Mouse (Mus musculus) cerebellum, postnatal 4 days (tissue): Measurements from ENCODE around the gene Hbs1l.
"Not testable (repeated sequence)": the region's sequence is repeated elsewhere in the genome, so short reads cannot be mapped to it uniquely, and the experiment has no call there.

Experiments used
- DNase-seq, 2 experiments: peaks; one replicate each; pipeline ENCODE4 v3.0.0; 2022; ENCODE audit warnings: low spot score in 2 of 2, mixed read lengths in 1 of 2

Gene Hbs1l

DNA sequence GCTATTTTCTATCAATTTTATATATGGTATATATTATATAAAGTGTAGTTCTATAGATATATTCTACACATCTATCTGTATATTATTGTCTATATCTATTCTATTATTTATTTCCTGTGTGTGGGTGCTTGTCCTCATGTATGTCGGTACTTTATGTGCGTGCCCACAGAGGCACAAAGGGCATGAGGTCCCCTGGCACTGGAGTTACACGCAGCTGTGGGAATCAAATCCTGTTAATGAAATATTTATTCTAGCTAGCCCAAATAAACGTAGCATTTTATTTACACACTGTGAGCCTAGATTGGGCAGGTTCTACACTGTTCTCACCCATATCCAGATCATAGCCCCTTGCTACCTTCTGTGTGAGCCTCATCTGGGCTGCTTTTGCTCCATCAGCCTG lies 63.3 kb downstream of the Hbs1l start:
- no peak for DNase-seq

DNA sequence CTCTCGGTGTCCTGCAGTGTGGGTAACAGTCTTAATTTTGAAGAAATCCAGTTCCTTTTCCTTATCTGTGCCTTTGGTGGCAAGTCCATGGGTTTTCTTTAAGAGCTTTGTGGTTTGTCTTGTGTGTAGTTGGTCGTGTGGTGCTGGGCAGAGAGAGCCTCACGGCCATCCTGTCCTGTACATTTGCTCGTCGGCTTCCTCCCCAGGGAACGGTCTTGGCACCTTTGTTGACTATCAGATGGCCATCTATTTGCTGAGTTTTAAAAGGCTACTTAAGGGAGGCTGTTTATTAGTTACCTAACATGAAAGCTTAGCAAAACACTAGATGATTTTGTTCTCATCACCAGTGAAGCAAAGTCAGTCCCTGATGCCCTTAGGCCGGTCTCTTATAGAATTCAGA lies 66.1 kb downstream of the Hbs1l start:
- no peak for DNase-seq

DNA sequence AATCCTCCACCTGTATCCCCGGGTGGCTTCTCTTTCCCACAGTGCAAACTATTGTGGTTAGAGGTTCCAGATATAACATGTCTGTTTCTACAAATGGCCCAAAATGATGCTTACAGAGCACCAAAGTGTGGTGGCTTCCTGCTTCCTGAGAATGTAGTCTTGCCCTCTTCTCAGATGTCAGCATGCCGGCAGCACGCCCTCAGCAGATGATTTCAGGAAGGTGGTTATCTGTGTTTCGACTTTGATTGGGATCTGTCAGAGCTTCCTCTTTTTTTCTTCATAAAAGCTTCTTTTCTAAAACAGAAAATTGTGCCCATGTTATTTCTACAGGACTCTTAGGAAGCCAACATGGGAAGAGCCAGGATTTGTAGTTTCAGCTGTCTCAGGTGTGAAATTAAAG lies 67.5 kb downstream of the Hbs1l start:
- no peak for DNase-seq

DNA sequence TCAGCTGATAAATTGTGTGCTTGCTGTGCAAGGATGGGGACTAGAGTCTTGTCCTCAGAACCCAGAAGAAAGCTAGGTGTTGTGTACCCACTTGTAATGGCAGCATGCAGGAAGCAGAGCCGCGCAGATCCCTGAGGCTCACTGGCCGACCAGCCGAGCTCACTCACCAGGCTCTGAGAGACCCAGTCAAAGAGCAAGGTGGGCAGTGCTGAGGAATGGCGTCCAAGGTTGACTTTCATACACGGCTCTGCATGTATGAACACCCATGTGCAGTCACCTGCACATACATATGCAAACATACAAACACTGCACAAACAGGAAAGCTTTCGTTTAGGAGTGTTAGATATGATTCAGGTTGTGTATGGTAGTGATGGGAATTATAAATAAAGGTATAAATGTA lies 69.2 kb downstream of the Hbs1l start:
- no peak for DNase-seq

DNA sequence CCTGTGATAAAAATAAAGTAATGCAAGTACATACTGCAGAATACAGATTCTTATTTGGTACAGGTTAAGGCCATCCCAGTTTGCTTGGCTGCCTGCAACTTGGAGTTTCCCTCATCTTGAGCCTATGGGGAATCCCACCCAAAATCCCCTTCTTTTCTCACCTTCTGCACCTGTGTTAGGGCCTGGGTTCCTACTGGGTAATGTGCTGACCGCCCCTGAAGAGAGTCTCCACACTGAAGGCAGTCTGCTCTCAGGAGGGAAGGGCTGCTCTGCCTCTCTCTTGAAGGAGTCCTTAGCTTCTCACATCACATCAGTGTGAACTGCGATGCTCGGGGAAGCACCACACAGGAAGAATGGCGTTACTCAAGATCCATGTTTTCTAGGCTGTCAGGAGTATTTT lies 70.1 kb downstream of the Hbs1l start:
- DNase-seq: no peak

DNA sequence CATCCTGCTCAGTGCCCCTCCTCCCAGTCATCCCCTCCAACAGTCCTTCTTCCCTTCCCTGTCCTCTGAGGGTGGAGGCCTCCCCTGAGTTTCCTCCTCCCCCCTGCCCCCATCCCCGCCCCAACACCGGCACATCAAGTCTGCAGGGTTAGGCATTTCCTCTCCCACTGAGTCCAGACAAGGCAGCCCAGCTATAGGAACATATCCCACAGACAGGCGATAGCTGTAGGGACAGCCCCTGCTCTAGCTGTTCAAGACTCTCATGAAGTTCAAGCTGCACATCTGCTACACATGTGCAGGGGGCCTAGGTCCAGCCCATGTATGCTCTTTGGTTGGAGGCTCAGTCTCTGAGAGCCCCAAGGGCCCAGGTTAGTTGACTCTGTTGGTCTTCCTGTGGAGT lies 70.7 kb downstream of the Hbs1l start:
- DNase-seq: no peak

DNA sequence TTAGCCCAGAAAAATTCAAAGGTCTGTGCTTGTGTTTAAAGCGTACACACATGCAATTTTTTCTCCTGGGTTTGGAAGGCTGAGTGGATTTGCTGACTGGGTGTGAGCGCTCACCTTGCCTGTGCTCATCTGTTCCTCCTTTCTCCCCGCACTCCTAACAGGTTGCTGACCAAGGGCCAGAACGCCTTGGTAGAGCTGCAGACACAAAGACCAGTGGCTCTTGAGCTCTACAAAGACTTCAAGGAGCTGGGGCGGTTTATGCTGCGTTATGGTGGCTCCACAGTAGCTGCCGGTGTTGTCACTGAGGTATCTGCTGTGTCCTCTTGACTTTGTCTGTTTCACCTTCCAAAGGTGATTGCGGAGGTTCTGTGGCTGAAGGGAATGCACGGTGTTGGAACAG lies 71.7 kb downstream of the Hbs1l start:
- no peak for DNase-seq

DNA sequence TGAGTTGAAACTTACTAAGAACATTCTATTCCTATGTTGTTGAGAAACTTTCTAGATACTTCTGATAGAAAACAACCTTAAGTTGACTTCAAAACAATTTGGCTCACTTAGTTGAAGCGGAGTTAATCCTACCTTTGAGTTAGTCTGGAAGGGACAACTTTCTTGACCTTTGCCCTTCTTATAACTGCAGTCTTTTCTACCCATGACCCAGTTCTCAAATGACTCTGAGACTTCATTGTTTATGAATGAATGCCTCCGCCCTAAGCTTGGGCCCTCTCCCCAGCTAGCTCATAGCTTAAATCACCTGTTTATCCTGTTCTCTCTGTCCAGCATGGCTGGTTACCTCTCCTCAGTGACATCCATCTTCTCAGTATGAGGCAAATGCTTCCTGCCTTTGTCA lies 73.8 kb downstream of the Hbs1l start:
- DNase-seq: no peak

DNA sequence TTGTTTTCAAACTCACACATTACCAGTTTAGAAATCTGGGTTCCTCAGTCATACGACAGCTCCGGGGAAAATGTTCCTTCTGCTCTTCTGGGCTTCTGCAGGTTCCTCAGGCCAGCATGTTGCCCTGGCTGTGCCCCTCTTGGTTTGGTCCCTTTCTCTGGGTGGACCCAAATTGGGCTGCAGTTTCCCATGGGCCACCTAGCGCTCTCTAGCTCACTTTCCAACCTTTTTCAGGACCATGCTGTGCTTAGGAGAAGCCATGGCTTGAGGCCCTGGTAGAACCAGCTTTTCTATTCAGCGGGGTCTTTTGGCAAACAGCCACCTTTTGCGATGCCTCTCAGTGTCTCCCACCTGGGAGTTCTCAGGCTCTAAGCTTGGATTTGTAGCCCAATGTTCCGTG lies 76.5 kb downstream of the Hbs1l start:
- no peak for DNase-seq

DNA sequence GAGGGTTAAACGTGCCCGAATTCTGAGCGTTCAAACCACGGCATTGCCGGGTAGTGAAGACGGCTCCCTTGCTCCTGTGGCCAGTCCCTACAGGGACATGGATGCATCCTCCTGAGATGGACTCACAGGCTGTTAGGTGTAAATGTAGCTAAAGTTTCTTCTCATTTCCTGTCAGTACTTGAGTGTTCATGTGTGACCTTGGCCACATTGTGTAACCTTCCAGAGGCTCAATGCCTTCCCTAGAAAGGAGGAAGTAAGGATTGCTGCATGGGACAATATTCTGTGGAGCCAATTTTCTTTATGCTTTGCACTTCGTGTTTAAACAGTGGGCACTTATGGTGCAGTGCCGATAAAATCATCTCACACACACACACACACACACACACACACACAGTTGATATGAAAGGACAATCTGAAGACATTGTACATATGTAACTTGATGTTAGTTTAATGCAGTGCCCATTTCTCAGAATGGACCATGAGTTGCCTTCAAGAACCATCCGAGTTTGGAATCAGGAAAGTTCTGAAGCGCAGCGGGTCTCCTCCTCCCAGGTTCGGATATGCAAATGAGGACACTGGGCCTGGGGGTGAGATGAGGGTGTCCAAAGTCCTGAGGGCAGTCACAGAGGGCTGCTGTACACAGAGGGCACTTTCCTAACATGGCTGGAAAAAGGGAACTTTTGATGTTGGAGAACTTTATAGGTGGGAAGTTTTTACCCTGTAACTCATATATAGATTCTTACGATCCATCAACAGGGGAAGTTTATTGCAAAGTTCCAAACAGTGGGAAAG lies 81.1 kb downstream of the Hbs1l start, which contains the start of gene Aldh8a1:
Aldh8a1 (plus strand) TSS at position 610 of the 792 bp plus-strand sequence.
- DNase-seq: no peak

DNA sequence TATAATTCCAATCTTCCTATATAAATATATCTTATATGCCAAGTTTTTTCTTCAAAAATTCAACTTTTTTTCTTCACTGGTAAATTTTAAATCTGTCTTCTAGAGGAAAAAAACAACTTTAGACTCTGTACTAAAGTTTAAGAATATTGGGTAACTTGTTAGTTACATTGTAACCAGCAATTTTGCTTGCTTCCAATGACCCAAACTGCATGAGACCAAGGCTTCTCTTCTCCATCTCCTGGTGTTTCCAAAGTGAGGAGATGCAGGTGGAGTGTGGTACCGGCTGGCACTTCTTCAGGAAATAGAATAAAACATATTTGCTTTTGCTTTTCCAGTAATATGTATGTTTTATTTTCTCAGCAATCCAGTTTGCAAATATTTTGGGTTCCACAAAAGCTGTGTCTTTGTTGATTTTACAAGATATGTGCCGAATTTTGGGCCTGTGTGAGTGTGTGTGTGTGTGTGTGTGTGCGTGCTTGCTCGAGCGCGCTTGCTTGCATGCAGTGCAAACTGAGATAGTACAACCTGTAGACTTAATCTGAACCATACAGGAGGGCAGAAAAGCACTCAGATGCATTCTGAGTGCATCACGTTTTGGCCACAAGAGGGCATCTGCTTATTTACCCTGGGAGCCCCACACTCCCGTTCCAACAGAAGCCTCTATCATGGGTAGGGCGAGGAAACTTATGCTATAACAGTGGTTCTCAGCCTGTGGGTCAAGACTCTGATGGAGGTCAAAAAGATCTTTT lies 82.6 kb downstream of the Hbs1l start:
- DNase-seq: no peak

DNA sequence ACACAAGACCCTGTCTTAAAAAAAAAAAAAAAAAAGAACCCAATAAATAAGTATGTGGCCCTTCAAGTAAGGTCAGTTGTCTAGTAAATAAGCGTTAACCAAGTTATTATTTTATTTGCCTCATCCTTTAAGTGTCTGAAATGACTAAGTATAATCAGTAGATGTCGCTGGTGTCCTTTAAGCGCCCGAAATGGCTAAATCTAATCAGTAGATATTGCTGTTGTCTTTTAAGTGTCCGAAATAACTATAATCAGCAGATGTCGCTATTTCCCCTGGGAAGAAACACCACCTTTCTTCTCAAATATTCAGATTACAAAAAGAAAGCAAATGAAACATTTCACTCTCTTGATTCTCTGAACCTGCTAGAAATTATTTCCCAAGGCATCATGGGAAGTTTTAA lies 87.1 kb downstream of the Hbs1l start:
- peak in 1 of 2 experiments; percentile 16 for DNase-seq

DNA sequence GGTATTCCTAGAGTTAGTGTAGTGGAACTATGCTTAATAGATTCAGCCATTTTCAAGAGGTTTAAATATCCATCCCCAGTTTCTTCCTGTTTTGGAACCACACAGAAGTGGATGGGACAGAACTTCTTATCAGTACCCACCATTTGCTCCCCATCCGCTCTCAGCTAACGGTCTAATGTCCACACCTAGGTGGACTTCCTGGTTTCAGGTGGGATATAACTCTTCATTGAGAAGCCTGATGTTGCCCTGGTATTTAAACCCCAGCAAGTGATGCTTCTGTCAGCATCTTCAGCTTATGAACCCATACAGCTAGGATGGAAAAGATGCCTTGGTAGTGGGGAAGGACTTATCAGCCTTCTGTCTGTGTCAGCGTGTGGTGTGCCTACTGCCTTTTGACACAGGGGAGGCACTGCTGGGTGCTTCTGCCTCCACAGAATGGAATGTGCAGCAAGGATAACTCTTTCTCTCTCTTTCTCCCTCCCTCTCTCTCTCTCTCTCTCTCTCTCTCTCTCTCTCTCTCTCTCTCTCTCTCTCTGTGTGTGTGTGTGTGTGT lies 89.4 kb downstream of the Hbs1l start:
- DNase-seq: no peak

DNA sequence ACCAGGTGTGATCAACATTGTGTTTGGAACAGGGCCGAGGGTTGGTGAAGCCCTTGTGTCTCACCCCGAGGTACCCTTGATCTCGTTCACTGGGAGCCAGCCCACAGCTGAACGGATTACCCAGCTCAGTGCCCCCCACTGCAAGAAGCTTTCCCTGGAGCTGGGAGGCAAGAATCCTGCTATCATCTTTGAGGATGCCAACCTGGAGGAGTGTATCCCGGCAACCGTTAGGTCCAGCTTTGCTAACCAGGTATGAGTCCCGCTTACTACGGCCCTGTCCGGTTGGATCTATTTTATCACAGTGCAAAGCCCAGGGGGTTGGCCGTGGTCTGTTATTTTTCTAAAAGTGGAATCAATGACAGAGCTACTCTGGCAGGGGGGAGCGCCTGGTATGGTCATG lies 93.3 kb downstream of the Hbs1l start:
- no peak for DNase-seq

DNA sequence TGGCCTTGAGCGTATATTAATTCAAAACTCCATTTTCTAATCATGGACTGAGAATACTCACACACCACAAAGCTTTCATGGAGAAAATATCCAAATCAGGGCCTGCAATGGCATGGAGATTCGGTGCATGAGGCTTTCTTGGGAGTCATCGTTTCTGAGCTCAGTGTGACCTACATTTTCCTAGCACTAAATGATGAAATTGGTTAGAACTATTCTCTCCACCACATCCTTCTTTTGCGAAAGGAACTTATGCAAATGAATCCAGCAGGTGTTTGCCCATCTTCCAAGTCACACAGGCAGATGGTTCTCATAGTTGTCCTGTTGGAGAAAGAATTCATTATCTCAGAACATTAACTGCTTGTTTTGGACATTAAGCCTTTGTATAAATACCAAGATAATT lies 94.7 kb downstream of the Hbs1l start:
- no peak for DNase-seq

DNA sequence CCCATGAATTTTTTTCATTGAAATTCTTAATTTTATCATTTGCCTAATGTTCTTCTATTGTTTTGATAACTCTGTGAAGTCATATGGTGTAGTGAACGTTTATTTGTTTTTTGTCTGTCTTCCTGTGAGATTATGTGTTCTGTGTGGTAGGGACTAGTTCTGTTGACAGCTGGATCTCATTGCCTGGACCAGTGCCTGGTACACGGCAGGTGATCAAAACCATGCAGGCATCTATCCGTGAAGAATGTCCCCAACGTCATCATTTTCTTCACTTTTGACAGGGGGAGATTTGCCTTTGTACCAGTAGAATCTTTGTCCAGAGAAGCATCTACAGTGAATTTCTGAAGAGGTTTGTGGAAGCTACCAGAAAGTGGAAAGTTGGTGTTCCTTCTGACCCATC lies 95.5 kb downstream of the Hbs1l start:
- DNase-seq: no peak

DNA sequence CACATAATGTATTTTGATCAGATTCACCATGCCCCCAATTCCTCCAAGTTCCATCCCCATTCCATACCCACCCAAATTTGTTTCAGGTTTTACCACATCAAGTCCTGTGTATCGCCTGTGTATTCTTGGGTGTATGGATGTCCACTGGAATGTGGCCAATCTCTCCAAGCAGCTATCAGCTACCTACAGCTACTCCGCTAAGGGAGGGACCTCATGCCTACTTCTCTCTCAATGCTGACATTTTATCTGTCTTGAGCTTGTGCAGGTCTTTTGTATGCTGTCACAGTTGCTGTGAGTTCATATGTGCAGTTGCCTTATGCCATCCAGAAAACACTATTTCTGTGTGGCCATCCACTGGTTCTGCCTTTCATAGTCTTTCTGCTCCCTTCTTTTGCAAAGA lies 97.6 kb downstream of the Hbs1l start:
- no peak for DNase-seq

DNA sequence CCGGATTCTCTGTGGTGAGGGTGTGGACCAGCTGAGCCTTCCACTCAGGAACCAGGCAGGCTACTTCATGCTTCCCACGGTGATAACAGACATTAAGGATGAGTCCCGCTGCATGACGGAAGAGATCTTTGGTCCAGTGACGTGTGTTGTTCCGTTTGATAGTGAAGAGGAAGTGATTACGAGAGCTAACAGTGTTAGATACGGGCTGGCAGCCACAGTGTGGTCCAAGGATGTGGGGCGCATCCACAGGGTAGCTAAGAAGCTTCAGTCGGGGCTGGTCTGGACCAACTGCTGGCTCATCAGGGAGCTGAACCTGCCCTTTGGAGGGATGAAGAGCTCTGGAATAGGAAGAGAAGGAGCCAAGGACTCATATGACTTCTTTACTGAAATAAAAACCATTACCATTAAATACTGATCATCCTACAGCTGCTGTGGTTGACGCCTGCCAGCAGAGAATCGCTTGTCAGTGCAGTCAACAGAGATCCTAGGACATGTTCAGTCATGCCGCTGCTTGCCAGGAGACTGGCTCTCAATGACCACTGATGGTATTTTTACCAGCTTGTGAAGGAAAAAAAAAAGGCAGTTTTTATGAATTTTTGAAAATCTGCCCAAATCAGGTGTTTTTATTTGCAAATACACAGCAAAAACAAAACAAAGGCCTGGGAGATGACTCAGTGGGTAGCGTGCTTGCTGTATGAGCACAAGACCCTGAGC lies 99.8 kb downstream of the Hbs1l start:
- no peak for DNase-seq

DNA sequence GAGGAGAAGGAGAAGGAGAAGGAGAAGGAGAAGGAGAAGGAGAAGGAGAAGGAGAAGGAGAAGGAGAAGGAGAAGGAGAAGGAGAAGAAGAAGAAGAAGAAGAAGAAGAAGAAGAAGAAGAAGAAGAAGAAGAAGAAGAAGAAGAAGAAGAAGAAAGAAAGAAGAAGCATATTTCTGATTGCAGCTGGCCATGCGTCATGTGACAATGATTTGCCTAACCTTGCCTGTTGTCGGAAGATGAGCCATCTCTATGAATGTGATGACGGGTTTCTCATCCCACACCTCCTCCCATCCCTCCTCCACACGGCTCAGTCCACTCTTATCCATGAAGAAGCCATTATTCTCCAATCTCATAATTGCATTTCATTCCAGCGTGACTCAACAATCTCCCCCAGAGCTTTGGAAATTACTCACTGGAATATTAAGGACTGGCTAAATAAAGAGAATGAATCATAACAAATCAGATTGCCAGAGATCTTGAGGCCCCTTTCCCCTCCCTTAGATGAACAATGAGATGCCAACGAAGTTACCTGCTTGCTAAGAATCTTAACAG lies 103.2 kb downstream of the Hbs1l start:
- not testable (repeated sequence) for DNase-seq

DNA sequence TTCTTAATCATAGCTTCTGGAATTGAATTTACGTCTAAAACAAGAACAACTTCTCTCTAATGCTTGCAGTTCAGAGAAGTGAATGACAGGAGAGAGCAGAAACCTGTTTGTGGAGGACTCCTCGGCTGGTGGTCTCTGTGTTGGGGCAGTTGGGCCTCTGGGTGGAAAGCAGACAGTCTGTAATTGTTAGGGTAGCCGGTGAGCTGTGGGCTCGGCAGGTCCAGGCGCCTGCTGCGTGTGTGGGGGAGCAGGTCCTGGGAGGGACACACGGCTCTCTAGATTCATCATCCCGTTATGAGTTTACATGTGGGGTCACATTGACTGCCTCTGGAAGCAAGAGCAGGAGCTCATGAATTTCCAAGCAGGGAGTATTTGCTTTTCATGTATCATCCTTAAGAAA lies 103.8 kb downstream of the Hbs1l start:
- no peak for DNase-seq

DNA sequence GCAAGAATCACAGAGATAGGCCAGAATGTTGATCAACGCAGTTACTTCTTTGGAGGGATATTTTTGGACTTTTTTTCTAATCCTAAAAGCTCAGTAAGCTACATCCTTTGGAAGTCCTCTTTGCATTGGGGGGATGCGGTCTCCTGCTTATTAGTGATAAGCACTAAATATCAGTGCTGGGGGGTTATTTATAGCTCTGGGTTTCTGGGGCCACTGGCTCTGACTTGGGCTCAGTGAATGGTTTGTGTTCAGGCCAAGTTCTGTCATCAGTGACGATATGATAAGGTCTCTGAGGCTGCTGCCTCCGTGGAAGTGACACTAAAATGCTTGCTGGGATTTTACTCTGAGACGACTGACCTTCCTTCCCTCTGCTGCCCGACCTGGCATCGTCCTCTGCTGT lies 104.3 kb downstream of the Hbs1l start:
- no peak for DNase-seq

DNA sequence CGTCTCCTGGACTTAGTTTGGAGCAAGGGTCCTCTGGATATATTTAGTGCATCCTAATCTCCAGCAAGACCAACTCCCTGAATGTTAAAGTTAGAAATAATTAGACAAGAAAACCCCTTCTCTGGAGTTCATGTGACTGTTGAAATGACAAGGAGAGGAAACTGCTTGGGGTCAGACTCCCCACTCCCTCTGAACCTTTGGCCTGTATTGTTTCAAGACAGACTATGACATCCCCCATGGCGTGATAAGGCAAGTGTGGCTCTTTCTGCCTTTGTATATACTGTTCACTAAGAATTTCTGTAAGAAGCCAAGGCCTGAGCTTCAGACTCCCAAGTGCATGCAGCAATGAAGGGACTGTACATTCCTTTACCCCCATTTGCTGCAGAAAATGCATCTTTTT lies 104.7 kb downstream of the Hbs1l start:
- DNase-seq: no peak
